Mouse (Mus musculus) megakaryocyte-erythroid progenitor cell, adult 5-6 weeks (primary cell): ENCODE data around the gene Nav3. TPM values are rescaled to one million over a fixed set of nuclear protein-coding genes. Genes with fewer than 3 reads are reported as not detected.

Experiments used
- ATAC-seq: replicated peaks from 2 replicates; pipeline ENCODE4 v1.8.0; 2016; ENCODE audit warnings: mild to moderate bottlenecking, inconsistent platforms; ENCODE audit not compliant: severe bottlenecking, poor library complexity, low FRiP score, low TSS enrichment
- total RNA-seq, 2 experiments: library from RNA; stranded (forward) in 1 of 2; stranded (reverse) in 1 of 2; fragments of 200-1000, 215-1000 nt in 1 of 2; fragments of >200 nt in 1 of 2; fragmentation: Nextera tagmentation in 1 of 2; gene quantifications; 2 replicates each; pipeline ENCODE4 v1.2.3; 2014 to 2017

The Nav3 gene
- total RNA-seq (2014; fragmentation: Nextera tagmentation) (not detected in 2 replicates), total RNA-seq (2017) (not detected in 2 replicates)

- peak; percentile 52 for ATAC-seq
These were observed at the start of gene Nav3 for GRCm38 (mm10) chr10:110455838-110456493. TSS of gene Nav3 (minus strand) at chr10:110456204.

GRCm38 (mm10) chr10:110485306-110485705, 29.3 kb upstream of the Nav3 start:
- no peak for ATAC-seq

- ATAC-seq, result no peak
These were observed 28.8 kb upstream of the Nav3 start for GRCm38 (mm10) chr10:110484822-110485221.

- ATAC-seq, result no peak
These were observed 23.2 kb upstream of the Nav3 start for GRCm38 (mm10) chr10:110479189-110479588.

GRCm38 (mm10) chr10:110477689-110478314, 21.8 kb upstream of the Nav3 start:
- no peak for ATAC-seq

- ATAC-seq, result no peak
These were observed 18.1 kb upstream of the Nav3 start for GRCm38 (mm10) chr10:110474107-110474506.

GRCm38 (mm10) chr10:110469445-110469844, 13.4 kb upstream of the Nav3 start:
- ATAC-seq, result no peak

- no peak for ATAC-seq
These were observed 754 bp downstream of the Nav3 start for GRCm38 (mm10) chr10:110455063-110455837.

- ATAC-seq, result no peak
These were observed 2.4 kb downstream of the Nav3 start for GRCm38 (mm10) chr10:110453566-110453965.

- no peak for ATAC-seq
These were observed 15.6 kb downstream of the Nav3 start for GRCm38 (mm10) chr10:110440396-110440795.

- ATAC-seq, result no peak
These were observed 24.9 kb downstream of the Nav3 start for GRCm38 (mm10) chr10:110431078-110431477.

GRCm38 (mm10) chr10:110429578-110429977, 26.4 kb downstream of the Nav3 start:
- no peak for ATAC-seq

GRCm38 (mm10) chr10:110429052-110429451, 27.0 kb downstream of the Nav3 start:
- ATAC-seq, result no peak

- no peak for ATAC-seq
These were observed 34.5 kb downstream of the Nav3 start for GRCm38 (mm10) chr10:110421533-110421932.

GRCm38 (mm10) chr10:110417003-110417402, 39.0 kb downstream of the Nav3 start:
- no peak for ATAC-seq

- ATAC-seq, result no peak
These were observed 40.4 kb downstream of the Nav3 start for GRCm38 (mm10) chr10:110415624-110416023.

GRCm38 (mm10) chr10:110413281-110413897, 42.6 kb downstream of the Nav3 start:
- ATAC-seq, result no peak

- ATAC-seq, result no peak
These were observed 53.1 kb downstream of the Nav3 start for GRCm38 (mm10) chr10:110402950-110403349.

GRCm38 (mm10) chr10:110400642-110401041, 55.4 kb downstream of the Nav3 start:
- ATAC-seq, result no peak

GRCm38 (mm10) chr10:110398643-110399042, 57.4 kb downstream of the Nav3 start:
- ATAC-seq, result no peak
